Mouse (Mus musculus) CH12.LX (cell line): Measurements from ENCODE around the gene Olfr1054. TPM values are rescaled to one million over a fixed set of nuclear protein-coding genes. Genes with fewer than 3 reads are reported as not detected.
"Not testable (repeated sequence)": the region's sequence is repeated elsewhere in the genome, so short reads cannot be mapped to it uniquely, and the experiment has no call there.

Experiments
- DNase-seq: peaks from one replicate; pipeline ENCODE4 v3.0.0-alpha.2; 2013; ENCODE audit errors: extremely low read depth
- H3K27ac ChIP-seq: 2 replicates; pipeline ENCODE4 v1.5.1; 2012; ENCODE audit warnings: low read depth, mild to moderate bottlenecking, control low read depth, moderate library complexity; ENCODE audit not compliant: insufficient read depth
- H3K27me3 ChIP-seq: replicated peaks from 2 replicates; pipeline ENCODE3; 2012; ENCODE audit warnings: inconsistent platforms
- H3K36me3 ChIP-seq, 2 experiments: replicated peaks in 1 of 2; 2 replicates each; pipeline versions ENCODE3 to v1.6.1; 2012; ENCODE audit warnings: inconsistent platforms in 1 of 2, low read length in 1 of 2, mild to moderate bottlenecking in 1 of 2, mixed read lengths in 1 of 2, moderate library complexity in 1 of 2; ENCODE audit not compliant: control insufficient read depth in 1 of 2, insufficient read depth in 1 of 2
- H3K4me1 ChIP-seq, 2 experiments: 2 replicates each; pipeline ENCODE4 v1.6.1; 2012; ENCODE audit warnings: inconsistent platforms in 1 of 2, moderate library complexity in 1 of 2; ENCODE audit not compliant: insufficient read depth in 2 of 2, control insufficient read depth in 1 of 2
- H3K4me2 ChIP-seq: 2 replicates; pipeline ENCODE4 v1.6.1; 2012; ENCODE audit warnings: low read depth, mild to moderate bottlenecking, control low read depth; ENCODE audit not compliant: poor library complexity, insufficient read depth, severe bottlenecking
- H3K4me3 ChIP-seq, 3 experiments: fragments of 150-350 bp in 1 of 3; sonication (generic) in 1 of 3; replicated peaks in 1 of 3; 2 replicates each; pipeline versions ENCODE3 to v1.5.1; 2011 to 2012; ENCODE audit warnings: low read depth in 2 of 3, low read length in 2 of 3, mild to moderate bottlenecking in 2 of 3, moderate library complexity in 2 of 3, control low read depth in 1 of 3, improper control_type of control experiment in 1 of 3, inconsistent platforms in 1 of 3, mixed read lengths in 1 of 3; ENCODE audit not compliant: poor library complexity in 1 of 3
- H3K79me2 ChIP-seq: replicated peaks from 2 replicates; pipeline ENCODE4 v1.6.1; 2012; ENCODE audit warnings: mild to moderate bottlenecking, moderate library complexity; ENCODE audit not compliant: control insufficient read depth, poor library complexity, insufficient read depth, severe bottlenecking; ENCODE audit errors: extremely low read depth
- H3K9ac ChIP-seq: 2 replicates; pipeline ENCODE4 v1.6.1; 2012; ENCODE audit warnings: low read depth, mild to moderate bottlenecking, control low read depth, moderate library complexity; ENCODE audit not compliant: insufficient read depth
- H3K9me3 ChIP-seq: replicated peaks from 2 replicates; pipeline ENCODE3; 2012; ENCODE audit warnings: low read length, inconsistent platforms, mixed read lengths
- CHD2 ChIP-seq: IDR thresholded peaks from 2 replicates; pipeline ENCODE4 v1.6.1; 2011; ENCODE audit warnings: low read length, improper control_type of control experiment
- CTCF ChIP-seq, 2 experiments: IDR thresholded peaks in 1 of 2; conservative IDR thresholded peaks in 1 of 2; 2 replicates each; pipeline ENCODE4 v1.5.1; 2011 to 2012; ENCODE audit warnings: low read depth in 2 of 2, low read length in 2 of 2, improper control_type of control experiment in 1 of 2, inconsistent platforms in 1 of 2, mild to moderate bottlenecking in 1 of 2, moderate library complexity in 1 of 2
- E2F4 ChIP-seq: IDR thresholded peaks from 2 replicates; pipeline ENCODE4 v1.6.1; 2011; ENCODE audit warnings: low read depth, low read length, improper control_type of control experiment; ENCODE audit not compliant: insufficient replicate concordance
- ETS1 ChIP-seq: conservative IDR thresholded peaks from 2 replicates; pipeline ENCODE4 v1.6.1; 2012; ENCODE audit warnings: low read depth, mild to moderate bottlenecking, inconsistent platforms, low read length, improper control_type of control experiment, moderate library complexity
- HCFC1 ChIP-seq: IDR thresholded peaks from 2 replicates; pipeline ENCODE4 v1.6.1; 2012; ENCODE audit warnings: low read depth, mild to moderate bottlenecking, inconsistent platforms, low read length, improper control_type of control experiment
- JUN ChIP-seq: IDR thresholded peaks from 2 replicates; pipeline ENCODE4 v1.6.1; 2011; ENCODE audit warnings: low read depth, mild to moderate bottlenecking, low read length, improper control_type of control experiment, moderate library complexity; ENCODE audit not compliant: insufficient read depth
- JUND ChIP-seq: conservative IDR thresholded peaks from 2 replicates; pipeline ENCODE4 v1.6.1; 2011; ENCODE audit warnings: low read depth, low read length, improper control_type of control experiment
- MAX ChIP-seq: IDR thresholded peaks from 2 replicates; pipeline ENCODE4 v1.6.1; 2011; ENCODE audit warnings: low read length, improper control_type of control experiment
- MYC ChIP-seq: IDR thresholded peaks from 2 replicates; pipeline ENCODE4 v1.6.1; 2011; ENCODE audit warnings: low read depth, mild to moderate bottlenecking, improper control_type of control experiment, low read length
- POLR2AphosphoS2 ChIP-seq: IDR thresholded peaks from 2 replicates; pipeline ENCODE4 v1.6.1; 2011; ENCODE audit warnings: low read depth, low read length, improper control_type of control experiment
- RAD21 ChIP-seq: IDR thresholded peaks from 2 replicates; pipeline ENCODE4 v1.6.1; 2011; ENCODE audit warnings: low read depth, mild to moderate bottlenecking, low read length, improper control_type of control experiment, moderate library complexity
- RCOR1 ChIP-seq: conservative IDR thresholded peaks from 2 replicates; pipeline ENCODE4 v1.6.1; 2012; ENCODE audit warnings: low read depth, mild to moderate bottlenecking, inconsistent platforms, low read length, improper control_type of control experiment
- USF1 ChIP-seq: IDR thresholded peaks from 2 replicates; pipeline ENCODE4 v1.6.1; 2014; ENCODE audit warnings: low read depth, mild to moderate bottlenecking, inconsistent platforms, low read length, improper control_type of control experiment
- USF2 ChIP-seq: conservative IDR thresholded peaks from 2 replicates; pipeline ENCODE4 v1.6.1; 2011; ENCODE audit warnings: low read depth, low read length, improper control_type of control experiment
- ZNF384 ChIP-seq: IDR thresholded peaks from 2 replicates; pipeline ENCODE4 v1.6.1; 2012; ENCODE audit warnings: low read depth, low read length, improper control_type of control experiment, inconsistent platforms
- dilution Hi-C: fragments of 300-500 bp; cut with MboI; formaldehyde crosslinking; loops from 2 replicates; pipeline ENCODE4 v1.14.3; 2020; ENCODE audit warnings: low sequenced_read_pairs; ENCODE audit not compliant: extremely low pct_unique_long_range_greater_than_20kb, extremely low pct_ligation_motif_present
- in situ Hi-C: fragments of 300-500 bp; cut with MboI; formaldehyde crosslinking; loops from 3 replicates; pipeline ENCODE4 v1.14.3; 2019; ENCODE audit warnings: low sequenced_read_pairs, low pct_ligation_motif_present, low pct_unique_long_range_greater_than_20kb, mixed read lengths
- polyA plus RNA-seq: library from polyadenylated mRNA; unstranded; fragments of >175 nt; gene quantifications from 2 replicates; pipeline ENCODE4 v1.2.1, GENCODE M21; 2012; ENCODE audit warnings: low read depth; ENCODE audit not compliant: insufficient read length
- total RNA-seq, 2 experiments: library from RNA; depleted of rRNA; stranded (reverse); fragments of 300-350 nt in 1 of 2; fragments of >200 nt in 1 of 2; gene quantifications; 2 replicates each; pipeline ENCODE4 v1.2.3; 2012 to 2014

Gene Olfr1054
- total RNA-seq (2012; rRNA removed) (not detected in 2 replicates), total RNA-seq (2014; rRNA removed) (not detected in 2 replicates), polyA plus RNA-seq (not detected in 2 replicates)

DNA sequence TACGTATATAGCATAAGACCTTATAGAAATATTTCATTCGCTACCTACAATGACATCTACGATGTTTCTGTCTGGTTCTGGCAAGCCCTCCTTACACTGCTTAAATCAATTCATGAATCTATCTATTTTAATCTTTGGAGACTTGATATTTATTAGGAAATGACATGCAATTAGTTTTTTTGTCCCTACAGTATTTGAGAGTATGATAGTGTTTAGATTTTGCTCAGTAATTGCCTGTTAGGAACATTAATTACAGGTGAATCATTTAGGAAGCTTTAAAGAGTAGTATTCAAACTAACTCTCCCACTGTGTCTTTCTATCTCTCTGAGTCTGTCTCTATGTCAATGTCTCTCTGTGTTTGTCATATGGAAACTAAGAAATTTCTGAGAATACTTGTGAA lies at the start of gene Olfr1054:
Olfr1054 (minus strand) TSS at position 101 of the 400 bp plus-strand sequence.
- Histone ChIP-seq H3K4me2 (no peak within 1 kb of the TSS), H3K9me3 (peaks cover 17% of the 10 kb centered on the region), H3K27ac (no peak within 1 kb of the TSS), H3K4me1 (no peaks in the 10 kb centered on the region), H3K36me3 (no peaks in the 10 kb centered on the region), H3K4me3 (no peak within 1 kb of the TSS), H3K79me2 (no peaks in the 10 kb centered on the region), H3K27me3 (no peaks in the 10 kb centered on the region), H3K9ac (no peak within 1 kb of the TSS)
- no peak for DNase-seq
- TF ChIP-seq ETS1 = no peak
- no peak for TF ChIP-seq POLR2AphosphoS2
- TF ChIP-seq MAX = no peak
- no peak for TF ChIP-seq RAD21
- no peak for TF ChIP-seq RCOR1
- TF ChIP-seq E2F4 = no peak
- TF ChIP-seq CHD2 = no peak
- TF ChIP-seq USF2 = no peak
- TF ChIP-seq ZNF384 = no peak
- no peak for TF ChIP-seq MYC
- no peak for TF ChIP-seq USF1
- no peak for TF ChIP-seq JUN
- in situ Hi-C loops = no loop called here
- dilution Hi-C loops = no loop called here

DNA sequence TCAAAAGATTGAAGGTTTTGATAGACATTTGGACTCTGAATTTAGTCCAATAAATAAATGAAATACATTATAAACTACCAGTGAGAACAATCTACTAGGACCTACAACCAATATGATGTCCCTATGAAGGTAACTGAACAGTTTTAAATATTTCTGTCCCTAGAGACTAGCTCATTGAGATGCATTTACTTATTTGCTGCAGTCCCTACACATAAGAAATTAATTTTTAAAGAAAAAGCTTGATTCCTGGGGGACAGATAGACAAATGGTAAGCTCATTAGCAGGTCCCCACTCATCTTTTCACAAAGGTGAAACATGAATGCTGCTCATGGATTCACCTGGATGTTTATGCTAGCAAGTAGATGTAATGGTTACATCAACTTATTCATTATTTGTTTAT lies 43.1 kb upstream of the Olfr1054 start, which contains the start of gene Olfr1057:
Olfr1057 (minus strand) TSS at position 101 of the 400 bp plus-strand sequence.
- Histone ChIP-seq H3K79me2 (no peaks in the 10 kb centered on the region), H3K27ac (no peak within 1 kb of the TSS), H3K4me3 (no peak within 1 kb of the TSS), H3K9me3 (peaks cover 4% of the 10 kb centered on the region), H3K36me3 (no peaks in the 10 kb centered on the region)
- no peak for TF ChIP-seq CTCF (conservative IDR thresholded peaks at IDR 0.05 in 1 of 2, IDR thresholded peaks at IDR 0.05 in 1 of 2; ENCODE audit: low read depth in 2 of 2, low read length in 2 of 2)
- TF ChIP-seq HCFC1 = no peak
- TF ChIP-seq JUND = no peak
- TF ChIP-seq, all 38 proteins: peak for 0
- in situ Hi-C loops (no loop called here), dilution Hi-C loops (no loop called here)
- Histone ChIP-seq H3K9ac (no peak within 1 kb of the TSS), H3K4me1 (no peaks in the 10 kb centered on the region), H3K27me3 (no peaks in the 10 kb centered on the region), H3K4me2 (no peak within 1 kb of the TSS)
- DNase-seq = no peak

DNA sequence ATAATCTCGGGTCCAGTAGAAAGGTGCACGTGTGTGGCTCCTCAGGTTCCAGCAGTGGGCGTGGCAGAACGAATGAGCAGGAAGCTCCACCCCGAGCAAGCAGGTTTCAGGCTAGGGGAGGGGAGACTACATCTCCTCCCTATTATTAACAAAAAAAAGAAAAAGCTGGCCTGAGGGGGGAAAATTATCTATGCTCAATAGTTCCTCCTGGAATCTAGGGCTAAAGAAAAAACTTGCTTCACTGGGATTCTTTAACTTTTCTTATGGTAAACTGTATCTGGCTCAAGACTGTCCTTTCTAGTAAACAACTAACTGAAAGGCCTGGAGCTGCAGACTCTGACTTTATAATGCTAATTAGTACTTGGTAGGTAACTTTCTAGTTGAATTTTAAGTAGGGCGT lies 31.1 kb upstream of the Olfr1054 start:
- not testable (repeated sequence) for DNase-seq

More for the DNA sequence above, 31.1 kb upstream of the Olfr1054 start:
- H3K36me3 ChIP-seq, H3K4me1 ChIP-seq, H3K9me3 ChIP-seq, dilution Hi-C loops, H3K27me3 ChIP-seq, H3K4me3 ChIP-seq, H3K9ac ChIP-seq, H3K4me2 ChIP-seq, H3K27ac ChIP-seq, in situ Hi-C loops, H3K79me2 ChIP-seq: not testable (repeated sequence)
